Mouse (Mus musculus): ENCODE measurements around the gene Dync1i2.

DNA sequence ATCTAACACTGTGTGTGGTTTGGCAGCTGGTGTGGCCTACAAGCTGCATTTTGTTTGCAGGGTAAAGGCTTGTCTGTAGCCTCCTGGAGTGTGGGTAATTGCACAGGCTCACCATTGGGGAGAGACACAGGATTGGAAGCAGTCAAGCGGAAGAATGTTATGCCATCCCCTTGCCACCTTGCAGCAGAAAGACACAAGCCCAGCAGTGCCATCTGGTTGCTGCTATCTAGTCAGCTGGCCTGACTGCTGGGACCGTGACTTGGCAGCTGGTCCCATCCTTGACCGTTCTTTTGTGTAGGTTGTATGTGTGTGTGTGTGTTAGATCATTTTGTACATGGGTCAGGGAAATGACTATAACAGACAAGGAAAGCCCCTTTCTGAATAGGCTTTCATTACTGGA, 33.9 kb downstream of the Dync1i2 start:
- TF ChIP-seq CTCF (IDR thresholded peaks at IDR 0.05; ENCODE audit: low read depth, low read length) (no peak), GATA2 (IDR thresholded peaks at IDR 0.05; ENCODE audit: borderline replicate concordance, low read depth, low read length) (no peak)
